Mouse (Mus musculus) heart, embryonic 15.5 days (tissue): ENCODE measurements around the gene Tmem254c. TPM values are rescaled to one million over a fixed set of nuclear protein-coding genes. Genes with fewer than 3 reads are reported as not detected.
"Not testable (repeated sequence)": the region's sequence is repeated elsewhere in the genome, so short reads cannot be mapped to it uniquely, and the experiment has no call there.

Source experiments
- ATAC-seq: fragments of 200-750 bp; cut with Nextera tagmentation; replicated peaks from 2 replicates; pipeline ENCODE4 v1.8.0; 2017; ENCODE audit warnings: low read depth, moderate TSS enrichment; ENCODE audit not compliant: insufficient number of reproducible peaks, insufficient read depth, low FRiP score
- H3K27ac ChIP-seq: fragments of 300-500 bp; sonication (generic); 2 replicates; pipeline ENCODE4 v1.5.1; 2015; ENCODE audit warnings: mild to moderate bottlenecking, inconsistent platforms
- H3K27me3 ChIP-seq: fragments of 300-500 bp; sonication (generic); 2 replicates; pipeline ENCODE4 v1.6.1; 2015; ENCODE audit warnings: inconsistent platforms
- H3K36me3 ChIP-seq: fragments of 300-500 bp; sonication (generic); 2 replicates; pipeline ENCODE4 v1.6.1; 2015; ENCODE audit warnings: mild to moderate bottlenecking, inconsistent platforms
- H3K4me1 ChIP-seq: fragments of 300-500 bp; sonication (generic); replicated peaks from 2 replicates; pipeline ENCODE4 v1.6.1; 2015; ENCODE audit warnings: inconsistent platforms
- H3K4me2 ChIP-seq: fragments of 300-500 bp; sonication (generic); 2 replicates; pipeline ENCODE4 v1.6.1; 2015; ENCODE audit warnings: inconsistent platforms, mild to moderate bottlenecking, moderate library complexity
- H3K4me3 ChIP-seq: fragments of 300-500 bp; sonication (generic); 2 replicates; pipeline ENCODE4 v1.5.1; 2015; ENCODE audit warnings: mild to moderate bottlenecking, inconsistent platforms
- H3K9ac ChIP-seq: fragments of 300-500 bp; sonication (generic); 2 replicates; pipeline ENCODE4 v1.6.1; 2015; ENCODE audit warnings: mild to moderate bottlenecking, inconsistent platforms
- H3K9me3 ChIP-seq: fragments of 300-500 bp; sonication (generic); replicated peaks from 2 replicates; pipeline ENCODE4 v1.6.1; 2016; ENCODE audit warnings: inconsistent platforms
- WGBS: fragments of 180-500 bp; shearing (Covaris S2); methylation state at CpG from one replicate; pipeline ENCODE4 v1.1.7; 2015; ENCODE audit warnings: mixed read lengths; 5-methylcytosine and 5-hydroxymethylcytosine counted together
- polyA plus RNA-seq: library from polyadenylated mRNA; unstranded; fragments of >200 nt; fragmentation: Nextera tagmentation; extraction: Ambion mirVana; gene quantifications from 2 replicates; pipeline ENCODE4 v1.2.1, GENCODE M21; 2015

Gene Tmem254c
- polyA plus RNA-seq: 15.8 and 21.7 TPM in 2 replicates

GRCm38 (mm10) chr14:26067325-26067633, at the start of gene Tmem254c:
Tmem254c (minus strand) TSS chr14:26067355.
- H3K27ac ChIP-seq, ATAC-seq, H3K27me3 ChIP-seq, H3K4me2 ChIP-seq, H3K4me1 ChIP-seq, H3K36me3 ChIP-seq, H3K4me3 ChIP-seq, H3K9ac ChIP-seq, H3K9me3 ChIP-seq: not testable (repeated sequence)
- WGBS: no CpG with 5 or more reads among the region's 10 CpGs

DNA sequence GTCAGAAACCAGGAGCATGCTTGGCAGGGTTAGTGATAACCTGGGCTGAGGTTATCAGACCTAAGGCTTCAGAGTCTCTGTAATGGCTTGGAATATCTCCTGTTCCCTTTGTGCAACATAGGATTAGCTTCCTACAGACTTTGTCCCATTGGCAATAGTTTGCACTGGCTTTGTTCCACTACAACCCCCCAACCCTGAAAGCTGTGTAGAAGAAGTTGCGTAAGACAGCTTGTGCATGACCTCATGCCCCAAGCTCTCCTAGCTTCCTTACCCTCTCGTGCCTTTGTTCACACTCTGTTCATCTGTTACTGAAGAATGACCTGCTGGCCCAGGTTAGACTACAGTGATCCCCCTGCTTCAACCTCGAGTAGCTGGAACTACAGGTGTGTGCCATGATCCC, 30.5 kb upstream of the Tmem254c start:
- H3K4me2 ChIP-seq, H3K9me3 ChIP-seq, H3K9ac ChIP-seq, ATAC-seq, H3K36me3 ChIP-seq, H3K4me3 ChIP-seq, H3K4me1 ChIP-seq, H3K27ac ChIP-seq, H3K27me3 ChIP-seq: not testable (repeated sequence)
- WGBS: no CpG with 5 or more reads among the region's 3 CpGs

DNA sequence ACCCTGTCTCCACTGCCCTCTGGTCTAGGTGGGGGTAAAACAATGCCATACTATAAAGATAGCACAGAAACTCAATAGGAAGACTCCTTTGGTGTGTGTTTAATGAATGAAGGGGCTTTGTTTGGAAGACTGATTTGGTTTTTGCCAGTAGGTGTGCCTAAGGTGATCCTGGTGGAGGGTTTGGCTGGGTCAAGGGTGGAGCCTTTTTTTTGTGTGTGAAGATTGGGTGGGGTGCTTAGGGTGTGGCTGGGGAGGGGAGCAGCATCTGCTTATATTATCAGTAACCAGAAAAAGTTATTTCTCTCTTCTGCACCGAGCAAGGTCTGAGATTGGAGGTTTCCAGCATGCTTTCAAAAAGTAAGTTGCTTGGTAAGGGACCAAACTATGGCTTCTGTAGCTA, 14.8 kb upstream of the Tmem254c start, which contains the start of gene Cphx3:
Gene Cphx3 (plus strand): TSS at position 301 of the 400 bp plus-strand sequence.
- ATAC-seq, H3K4me1 ChIP-seq, H3K36me3 ChIP-seq, H3K9me3 ChIP-seq, H3K4me2 ChIP-seq, H3K4me3 ChIP-seq, H3K27me3 ChIP-seq, H3K27ac ChIP-seq, H3K9ac ChIP-seq: not testable (repeated sequence)
- no CpG with 5 or more reads among the region's 1 CpGs for WGBS

GRCm38 (mm10) chr14:26081216-26081615, 14.1 kb upstream of the Tmem254c start, which contains the start of gene Cphx2:
Cphx2 (plus strand) TSS chr14:26081516.
- H3K4me2 ChIP-seq, H3K4me3 ChIP-seq, H3K4me1 ChIP-seq, H3K9me3 ChIP-seq, ATAC-seq, H3K9ac ChIP-seq, H3K27ac ChIP-seq, H3K36me3 ChIP-seq, H3K27me3 ChIP-seq: not testable (repeated sequence)
- WGBS: no CpG with 5 or more reads among the region's 6 CpGs

DNA sequence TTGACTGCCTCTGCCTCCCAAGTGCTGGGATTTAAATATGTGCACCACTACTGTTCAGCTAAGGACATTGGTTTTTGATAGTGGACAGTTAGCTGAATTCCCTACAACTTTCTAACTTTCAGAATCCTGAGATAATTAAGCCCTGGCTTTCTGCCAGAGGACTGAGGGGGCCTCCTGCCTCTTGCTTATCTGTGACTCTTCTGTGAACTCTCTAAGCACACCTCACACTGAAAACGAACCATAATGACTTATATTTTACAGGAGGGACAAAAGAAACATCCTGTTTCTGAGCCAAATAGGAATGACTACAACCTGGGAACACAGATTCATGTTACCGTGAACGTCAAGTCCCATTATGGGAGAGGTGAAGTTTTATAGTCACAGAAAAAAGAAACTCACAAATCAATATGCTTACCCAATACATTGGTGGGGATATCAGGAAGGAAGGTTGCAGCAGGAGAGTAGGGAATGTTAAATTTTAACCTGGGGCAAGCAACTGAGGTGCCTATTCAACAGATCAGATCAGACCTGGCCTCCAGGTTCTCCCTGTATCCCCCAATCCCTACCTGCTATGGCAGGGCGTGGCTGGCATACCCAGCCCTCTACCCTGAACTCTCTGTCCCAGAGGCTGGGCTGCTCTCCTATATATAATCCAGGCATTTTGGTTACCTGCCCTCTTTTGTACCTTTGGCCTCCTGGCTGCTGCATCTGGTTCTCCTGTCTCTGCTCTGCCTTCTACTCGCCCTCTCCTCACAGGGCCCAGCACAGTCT, 9.7 kb upstream of the Tmem254c start:
- H3K9ac ChIP-seq, H3K27me3 ChIP-seq, H3K9me3 ChIP-seq, H3K4me1 ChIP-seq, H3K4me2 ChIP-seq, H3K27ac ChIP-seq, ATAC-seq, H3K4me3 ChIP-seq, H3K36me3 ChIP-seq: not testable (repeated sequence)
- WGBS: no CpG with 5 or more reads among the region's 5 CpGs

- H3K27me3 ChIP-seq, H3K9ac ChIP-seq, ATAC-seq, H3K4me3 ChIP-seq, H3K9me3 ChIP-seq, H3K36me3 ChIP-seq, H3K27ac ChIP-seq, H3K4me2 ChIP-seq, H3K4me1 ChIP-seq: not testable (repeated sequence)
- WGBS: no CpG with 5 or more reads among the region's 44 CpGs
These were observed 406 bp downstream of the Tmem254c start for GRCm38 (mm10) chr14:26066574-26067324.

- not testable (repeated sequence) for H3K4me3 ChIP-seq, H3K9ac ChIP-seq, H3K27me3 ChIP-seq, H3K4me1 ChIP-seq, H3K9me3 ChIP-seq, H3K4me2 ChIP-seq, ATAC-seq, H3K36me3 ChIP-seq, H3K27ac ChIP-seq
- WGBS: no CpG with 5 or more reads among the region's 6 CpGs
These were observed 7.8 kb downstream of the Tmem254c start for GRCm38 (mm10) chr14:26059362-26059761.

DNA sequence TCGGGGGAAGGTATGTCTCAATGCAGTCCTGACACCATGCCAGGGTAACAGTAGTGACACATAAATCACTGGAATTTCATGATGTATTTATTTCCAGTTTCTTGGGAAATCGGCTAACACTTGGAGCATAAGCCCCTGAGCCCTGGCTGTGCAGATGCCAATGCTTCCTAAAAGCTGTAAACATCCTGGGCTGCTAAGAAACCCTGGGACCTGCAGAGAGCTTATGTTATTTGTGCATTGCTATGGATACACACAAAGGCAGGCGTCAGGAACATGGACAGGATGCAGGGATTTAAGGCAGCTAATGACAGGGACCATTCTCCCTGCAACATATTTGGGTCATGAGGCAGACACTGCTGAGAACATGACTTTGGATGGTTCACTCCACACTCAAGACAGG, 9.0 kb downstream of the Tmem254c start:
- no CpG with 5 or more reads among the region's 3 CpGs for WGBS
- H3K4me3 ChIP-seq, H3K4me1 ChIP-seq, H3K9me3 ChIP-seq, H3K27ac ChIP-seq, H3K36me3 ChIP-seq, H3K9ac ChIP-seq, H3K27me3 ChIP-seq, ATAC-seq, H3K4me2 ChIP-seq: not testable (repeated sequence)

- no CpG with 5 or more reads among the region's 9 CpGs for WGBS
- H3K27ac ChIP-seq, ATAC-seq: not testable (repeated sequence)
These were observed 18.4 kb downstream of the Tmem254c start for GRCm38 (mm10) chr14:26048767-26049166.

DNA sequence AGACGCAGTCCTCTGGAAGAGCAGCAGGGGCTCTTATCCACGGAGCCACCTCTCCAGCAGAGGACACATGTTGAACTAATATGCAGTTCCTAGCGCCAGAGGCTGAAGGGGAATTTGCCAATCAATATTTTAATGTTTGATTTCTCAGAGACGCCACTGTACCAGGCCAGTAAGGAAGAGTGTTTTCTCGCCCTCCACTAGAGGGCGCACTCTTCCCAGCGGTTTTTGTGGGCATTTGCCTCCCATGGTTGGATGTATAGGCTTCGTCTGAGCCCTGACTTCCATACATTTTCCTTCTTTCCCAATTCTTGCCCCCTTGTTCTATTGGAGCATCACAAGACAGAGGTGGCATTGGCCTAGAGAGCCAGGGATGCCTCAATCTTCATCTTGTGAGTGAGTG, 20.1 kb downstream of the Tmem254c start:
- H3K36me3 ChIP-seq, H3K4me1 ChIP-seq, H3K9me3 ChIP-seq, H3K27me3 ChIP-seq, H3K4me2 ChIP-seq, H3K9ac ChIP-seq, ATAC-seq, H3K4me3 ChIP-seq, H3K27ac ChIP-seq: not testable (repeated sequence)
- no CpG with 5 or more reads among the region's 8 CpGs for WGBS

More at GRCm38 (mm10) chr14:26048767-26049166, 18.4 kb downstream of the Tmem254c start:
- H3K9me3 ChIP-seq, H3K4me1 ChIP-seq, H3K9ac ChIP-seq, H3K4me3 ChIP-seq, H3K27me3 ChIP-seq, H3K4me2 ChIP-seq, H3K36me3 ChIP-seq: not testable (repeated sequence)

GRCm38 (mm10) chr14:26045007-26045406, 22.1 kb downstream of the Tmem254c start:
- H3K4me2 ChIP-seq, H3K36me3 ChIP-seq, H3K4me1 ChIP-seq, H3K9me3 ChIP-seq, H3K9ac ChIP-seq, H3K27me3 ChIP-seq, ATAC-seq, H3K27ac ChIP-seq, H3K4me3 ChIP-seq: not testable (repeated sequence)
- WGBS: no CpG with 5 or more reads among the region's 5 CpGs

- ATAC-seq, H3K36me3 ChIP-seq, H3K27ac ChIP-seq, H3K4me2 ChIP-seq, H3K4me1 ChIP-seq, H3K27me3 ChIP-seq, H3K9ac ChIP-seq, H3K4me3 ChIP-seq, H3K9me3 ChIP-seq: not testable (repeated sequence)
- no CpG with 5 or more reads among the region's 26 CpGs for WGBS
These were observed 24.5 kb downstream of the Tmem254c start, which contains the start of gene Gm9780 for GRCm38 (mm10) chr14:26042611-26043010. Gm9780 (minus strand) TSS chr14:26042711.
